Mouse (Mus musculus) heart, embryonic 10.5 days (tissue): ENCODE measurements around the gene Bag5. TPM values are rescaled to one million over a fixed set of nuclear protein-coding genes. Genes with fewer than 3 reads are reported as not detected.
A peak's percentile ranks its signal among the peaks of the same experiment; 100 is the strongest.

Source experiments
- DNase-seq: peaks from one replicate; pipeline ENCODE4 v3.0.0-alpha.2; 2017; ENCODE audit warnings: low spot score
- H3K27ac ChIP-seq: fragments of 300-500 bp; sonication (generic); 2 replicates; pipeline ENCODE4 v1.5.1; 2016; ENCODE audit warnings: mild to moderate bottlenecking
- H3K27me3 ChIP-seq: fragments of 300-500 bp; sonication (generic); 2 replicates; pipeline ENCODE4 v1.6.1; 2016; ENCODE audit warnings: mild to moderate bottlenecking; ENCODE audit not compliant: poor library complexity, insufficient read depth, severe bottlenecking
- H3K36me3 ChIP-seq: fragments of 300-500 bp; sonication (generic); 2 replicates; pipeline ENCODE4 v1.6.1; 2016; ENCODE audit warnings: mild to moderate bottlenecking, moderate library complexity
- H3K4me1 ChIP-seq: fragments of 300-500 bp; sonication (generic); 2 replicates; pipeline ENCODE4 v1.6.1; 2016; ENCODE audit warnings: mild to moderate bottlenecking
- H3K4me3 ChIP-seq: fragments of 300-500 bp; sonication (generic); 2 replicates; pipeline ENCODE4 v1.5.1; 2016; ENCODE audit warnings: mild to moderate bottlenecking, moderate library complexity
- H3K9me3 ChIP-seq: fragments of 300-500 bp; sonication (generic); 2 replicates; pipeline ENCODE4 v1.6.1; 2016; ENCODE audit warnings: mild to moderate bottlenecking, moderate library complexity
- WGBS: fragments of 180-500 bp; shearing (Covaris S2); methylation state at CpG from one replicate; pipeline ENCODE4 v1.1.7; 2016; 5-methylcytosine and 5-hydroxymethylcytosine counted together
- polyA plus RNA-seq: library from polyadenylated mRNA; unstranded; fragments of >200 nt; fragmentation: Nextera tagmentation; extraction: Ambion mirVana; gene quantifications from 2 replicates; pipeline ENCODE4 v1.2.1, GENCODE M21; 2016

Gene Bag5
- polyA plus RNA-seq, 1 experiment from 2014 or later = 47.7 TPM

DNA sequence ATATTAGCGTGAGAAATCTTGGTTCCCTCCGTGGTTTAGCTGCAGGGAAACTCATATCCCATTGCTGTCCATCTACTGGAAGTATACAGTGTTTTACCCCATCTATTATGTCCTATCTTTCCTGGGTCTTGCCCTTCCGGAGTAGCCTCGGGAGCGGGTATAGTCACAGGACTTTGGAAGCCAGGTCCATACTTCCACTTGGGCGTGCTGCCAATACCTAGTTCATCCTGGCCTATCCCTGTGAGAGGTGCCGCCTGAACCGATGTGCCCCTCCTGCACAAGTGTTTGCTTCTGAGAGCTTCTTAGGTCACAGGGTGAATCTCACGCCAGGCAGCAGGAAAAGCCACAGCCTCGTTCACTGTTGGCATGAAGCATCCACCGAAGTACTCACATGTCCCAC lies 23.6 kb downstream of the Bag5 start:
- WGBS = 79% methylated on average over 11 of the region's 11 CpGs
- Histone ChIP-seq H3K4me1 (peaks cover 77% of the 10 kb centered on the region), H3K27me3 (no peaks in the 10 kb centered on the region), H3K36me3 (peaks cover under 1% of the 10 kb centered on the region; the same call in 1 of the 2 replicates), H3K9me3 (no peaks in the 10 kb centered on the region), H3K27ac (peak overlapping the region; percentile 53), H3K4me3 (no peak overlapping the region)
- DNase-seq = no peak

GRCm38 (mm10) chr12:111688069-111688428 lies 25.0 kb downstream of the Bag5 start:
- no peaks in the 10 kb centered on the region for H3K27me3 ChIP-seq
- 16% methylated on average over 2 of the region's 2 CpGs for WGBS
- peaks cover 77% of the 10 kb centered on the region for H3K4me1 ChIP-seq
- H3K9me3 ChIP-seq = no peaks in the 10 kb centered on the region
- peaks cover 12% of the 10 kb centered on the region for H3K36me3 ChIP-seq
- peak overlapping the region; percentile 87 for H3K27ac ChIP-seq
- H3K4me3 ChIP-seq = no peak overlapping the region
- no peak for DNase-seq

DNA sequence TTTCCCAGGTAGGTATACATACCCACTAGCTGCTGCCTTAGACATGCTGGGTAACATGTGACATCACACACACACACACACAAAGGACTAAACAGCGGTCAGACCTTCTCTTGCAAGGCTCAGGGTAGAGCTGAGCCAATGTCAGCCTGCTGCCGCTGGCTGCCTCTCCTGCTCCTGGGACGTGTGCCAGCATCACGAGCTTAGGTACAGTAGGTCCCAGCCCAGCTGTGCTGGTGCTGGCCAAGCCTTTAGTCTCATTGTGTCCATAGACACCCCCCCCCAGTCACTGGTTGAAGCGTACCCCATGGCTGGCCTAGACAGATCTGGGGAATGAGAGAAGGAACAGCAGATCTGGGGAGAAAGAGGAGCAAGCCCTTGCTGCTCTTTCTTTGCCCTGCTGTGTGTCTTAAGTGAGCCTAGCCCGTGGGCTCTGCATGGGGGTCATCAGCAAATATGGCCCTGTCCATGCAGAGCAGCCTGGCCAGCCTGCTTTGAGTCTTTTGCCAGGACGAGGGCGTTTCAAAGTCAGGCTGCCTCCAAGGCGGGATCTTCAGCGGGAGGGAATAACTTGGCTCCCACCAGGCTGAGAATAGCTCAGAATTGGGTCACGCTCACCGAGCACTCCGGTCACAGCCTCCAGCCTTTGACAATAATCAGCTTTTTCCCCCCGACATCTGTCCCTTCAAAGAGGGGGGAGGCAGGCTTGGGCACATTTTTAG lies 25.5 kb downstream of the Bag5 start:
- peaks cover 16% of the 10 kb centered on the region for H3K36me3 ChIP-seq
- H3K27ac ChIP-seq = peak overlapping the region; percentile 87
- H3K4me3 ChIP-seq = no peak overlapping the region
- H3K9me3 ChIP-seq = no peaks in the 10 kb centered on the region
- WGBS = 30% methylated on average over 14 of the region's 14 CpGs
- no peak for DNase-seq
- H3K27me3 ChIP-seq = no peaks in the 10 kb centered on the region
- peaks cover 77% of the 10 kb centered on the region for H3K4me1 ChIP-seq

DNA sequence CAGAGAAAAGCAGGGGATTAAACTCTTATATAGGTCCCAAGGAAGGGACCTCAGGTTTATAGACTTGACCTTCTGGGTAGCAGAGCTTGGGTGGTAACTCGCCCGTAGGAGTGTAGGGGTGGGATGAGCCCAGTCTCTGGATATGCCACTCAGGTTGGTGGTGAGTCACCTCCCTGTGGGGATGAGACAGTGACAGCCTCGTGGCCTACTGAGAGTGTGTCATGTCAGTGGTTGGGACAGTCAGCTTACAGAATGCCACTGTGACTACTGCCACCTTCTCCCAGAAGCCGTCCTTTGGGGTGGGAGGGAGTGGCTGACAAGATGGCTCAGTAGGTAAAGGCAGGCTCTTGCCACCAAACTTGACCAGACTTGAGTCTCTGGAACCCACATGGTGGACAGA lies 26.7 kb downstream of the Bag5 start:
- DNase-seq = no peak
- H3K4me1 ChIP-seq = peaks cover 77% of the 10 kb centered on the region
- no peaks in the 10 kb centered on the region for H3K27me3 ChIP-seq
- no peak overlapping the region for H3K4me3 ChIP-seq
- 80% methylated on average over 4 of the region's 4 CpGs for WGBS
- H3K36me3 ChIP-seq = peaks cover 24% of the 10 kb centered on the region
- 0 out of 2 replicates have a peak overlapping the region, but pooled peaks have one; percentile 54 for H3K27ac ChIP-seq
- H3K9me3 ChIP-seq = no peaks in the 10 kb centered on the region

GRCm38 (mm10) chr12:111682806-111683205 lies 30.3 kb downstream of the Bag5 start:
- WGBS = 43% methylated on average over 5 of the region's 5 CpGs

DNA sequence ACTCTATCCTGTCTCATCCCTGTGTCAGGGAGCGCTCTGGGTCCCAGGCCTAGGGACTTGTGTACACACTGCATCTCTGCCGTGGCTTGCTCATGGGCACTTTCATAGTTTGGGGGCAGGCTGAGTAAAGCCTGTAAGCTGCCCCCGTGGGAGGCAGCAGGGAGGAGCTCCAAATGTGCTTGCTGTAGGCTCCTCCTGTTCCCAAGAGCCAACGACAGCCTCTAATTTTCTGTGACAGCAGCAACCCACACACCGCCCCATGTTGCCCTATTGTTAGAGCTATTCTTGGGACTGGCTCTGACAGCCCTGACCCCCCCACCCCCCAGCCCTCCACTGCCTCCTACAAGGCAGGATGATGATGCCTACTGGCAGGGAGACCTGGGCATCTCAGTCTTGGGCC lies 31.1 kb downstream of the Bag5 start:
- Histone ChIP-seq H3K9me3 (no peaks in the 10 kb centered on the region), H3K27ac (peak overlapping the region; percentile 87), H3K4me3 (no peak overlapping the region), H3K36me3 (peaks cover 39% of the 10 kb centered on the region), H3K4me1 (peaks cover 75% of the 10 kb centered on the region), H3K27me3 (no peaks in the 10 kb centered on the region)
- no peak for DNase-seq
- 71% methylated on average over 5 of the region's 5 CpGs for WGBS

More at GRCm38 (mm10) chr12:111682806-111683205, 30.3 kb downstream of the Bag5 start:
- Histone ChIP-seq H3K36me3 (peaks cover 39% of the 10 kb centered on the region), H3K9me3 (no peaks in the 10 kb centered on the region), H3K4me3 (peak overlapping the region; percentile 8; the same call in 1 of the 2 replicates), H3K27me3 (no peaks in the 10 kb centered on the region), H3K27ac (peak overlapping the region; percentile 87), H3K4me1 (peaks cover 76% of the 10 kb centered on the region)
- no peak for DNase-seq

- Histone ChIP-seq H3K9me3 (no peaks in the 10 kb centered on the region), H3K4me3 (no peak overlapping the region; the same call in 1 of the 2 replicates), H3K27ac (peak overlapping the region; percentile 87), H3K27me3 (no peaks in the 10 kb centered on the region), H3K36me3 (peaks cover 39% of the 10 kb centered on the region), H3K4me1 (peaks cover 78% of the 10 kb centered on the region)
- no peak for DNase-seq
- 92% methylated on average over 8 of the region's 8 CpGs for WGBS
Measured at GRCm38 (mm10) chr12:111681305-111681704, 31.8 kb downstream of the Bag5 start.

DNA sequence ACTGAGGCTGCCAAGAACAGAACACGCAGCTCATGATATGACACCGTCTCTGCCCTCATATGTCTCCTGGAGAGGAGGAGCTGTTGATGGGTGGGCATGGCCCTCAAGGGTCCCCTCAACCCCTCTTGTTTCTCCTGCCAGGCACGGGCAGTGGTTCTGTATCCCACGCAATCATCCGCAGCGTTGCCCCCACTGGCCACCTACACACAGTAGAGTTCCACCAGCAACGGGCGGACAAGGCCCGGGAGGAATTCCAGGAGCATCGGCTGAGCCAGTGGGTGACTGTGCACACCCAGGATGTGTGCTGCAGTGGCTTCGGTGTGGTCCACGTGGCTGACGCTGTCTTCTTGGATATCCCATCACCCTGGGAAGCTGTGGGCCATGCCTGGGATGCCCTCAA lies 32.4 kb downstream of the Bag5 start:
- Histone ChIP-seq H3K9me3 (no peaks in the 10 kb centered on the region), H3K36me3 (peaks cover 39% of the 10 kb centered on the region), H3K27ac (0 out of 2 replicates have a peak overlapping the region, but pooled peaks have one; percentile 87), H3K4me3 (no peak overlapping the region), H3K27me3 (no peaks in the 10 kb centered on the region), H3K4me1 (peaks cover 78% of the 10 kb centered on the region)
- DNase-seq = no peak
- WGBS = 94% methylated on average over 13 of the region's 13 CpGs

DNA sequence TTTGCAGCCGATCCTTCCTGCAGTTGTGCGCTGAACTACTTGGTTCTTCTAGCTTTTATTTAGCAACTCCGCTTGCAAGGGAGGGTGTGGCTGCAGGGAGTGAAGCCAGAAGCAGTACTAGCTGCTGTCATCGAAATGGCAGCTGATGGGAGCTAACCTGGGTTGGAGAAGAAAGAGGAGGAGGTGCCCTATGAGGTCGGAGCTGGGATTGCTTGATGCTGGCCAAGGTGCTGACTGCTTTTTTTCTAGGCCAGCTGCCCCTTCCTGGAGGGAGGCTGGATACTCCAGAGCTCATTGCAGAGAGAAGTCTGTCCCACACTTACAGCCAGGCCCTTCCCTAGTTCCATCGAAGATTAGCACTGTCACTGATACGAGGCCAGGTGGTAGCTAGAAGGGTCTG lies 34.1 kb downstream of the Bag5 start:
- H3K36me3 ChIP-seq = peaks cover 34% of the 10 kb centered on the region
- WGBS = 40% methylated on average over 7 of the region's 7 CpGs
- DNase-seq = no peak
- 0 out of 2 replicates have a peak, but pooled peaks cover 2% of the 10 kb centered on the region for H3K27me3 ChIP-seq
- peaks cover 84% of the 10 kb centered on the region for H3K4me1 ChIP-seq
- H3K4me3 ChIP-seq = peak overlapping the region; percentile 90
- H3K9me3 ChIP-seq = no peaks in the 10 kb centered on the region
- no peak overlapping the region for H3K27ac ChIP-seq

GRCm38 (mm10) chr12:111678670-111678933 lies 34.5 kb downstream of the Bag5 start:
- Histone ChIP-seq H3K4me1 (peaks cover 81% of the 10 kb centered on the region), H3K27ac (peak overlapping the region; percentile 96), H3K9me3 (no peaks in the 10 kb centered on the region), H3K27me3 (0 out of 2 replicates have a peak, but pooled peaks cover 5% of the 10 kb centered on the region), H3K4me3 (peak overlapping the region; percentile 90), H3K36me3 (peaks cover 30% of the 10 kb centered on the region)
- no peak for DNase-seq
- 6% methylated on average over 13 of the region's 13 CpGs for WGBS

GRCm38 (mm10) chr12:111677882-111678669 lies 35.0 kb downstream of the Bag5 start, which contains the start of gene Trmt61a:
Gene Trmt61a (plus strand): TSS chr12:111678105.
- peaks cover 9% of the 10 kb centered on the region for H3K27me3 ChIP-seq
- peak; percentile 97 for DNase-seq
- peak within 1 kb of the TSS; percentile 90 for H3K4me3 ChIP-seq
- peaks cover 27% of the 10 kb centered on the region for H3K36me3 ChIP-seq
- WGBS = under 1% methylated on average over 51 of the region's 51 CpGs
- H3K27ac ChIP-seq = peak within 1 kb of the TSS; percentile 96
- H3K9me3 ChIP-seq = no peaks in the 10 kb centered on the region
- H3K4me1 ChIP-seq = peaks cover 76% of the 10 kb centered on the region

- Histone ChIP-seq H3K4me3 (peak overlapping the region; percentile 90), H3K4me1 (peaks cover 75% of the 10 kb centered on the region), H3K27me3 (peaks cover 15% of the 10 kb centered on the region), H3K36me3 (peaks cover 23% of the 10 kb centered on the region), H3K9me3 (no peaks in the 10 kb centered on the region), H3K27ac (peak overlapping the region; percentile 96)
- DNase-seq = no peak
- 18% methylated on average over 5 of the region's 5 CpGs for WGBS
Measured at GRCm38 (mm10) chr12:111677421-111677820, 35.6 kb downstream of the Bag5 start.
